Mouse (Mus musculus) MN1 (cell line): ENCODE measurements around the gene Ctla4.

Source experiments
- DNase-seq: peaks from one replicate; pipeline ENCODE4 v3.0.0-alpha.2; 2016; ENCODE audit warnings: low spot score

The Ctla4 gene

GRCm38 (mm10) chr1:60920493-60921355 is 33.9 kb downstream of the Ctla4 start:
- DNase-seq, result peak; percentile 69

- DNase-seq, result no peak
These were observed 42.2 kb downstream of the Ctla4 start for GRCm38 (mm10) chr1:60929036-60929435.

- no peak for DNase-seq
These were observed 43.6 kb downstream of the Ctla4 start for GRCm38 (mm10) chr1:60930397-60930796.

GRCm38 (mm10) chr1:60935968-60936581 is 49.3 kb downstream of the Ctla4 start:
- no peak for DNase-seq

GRCm38 (mm10) chr1:60936963-60937711 is 50.3 kb downstream of the Ctla4 start:
- no peak for DNase-seq

- DNase-seq, result no peak
These were observed 51.5 kb downstream of the Ctla4 start for GRCm38 (mm10) chr1:60938256-60938655.

GRCm38 (mm10) chr1:60938974-60939373 is 52.2 kb downstream of the Ctla4 start:
- no peak for DNase-seq

- no peak for DNase-seq
These were observed 53.2 kb downstream of the Ctla4 start for GRCm38 (mm10) chr1:60940023-60940422.

- no peak for DNase-seq
These were observed 53.8 kb downstream of the Ctla4 start for GRCm38 (mm10) chr1:60940620-60941019.

GRCm38 (mm10) chr1:60941056-60942048 is 54.6 kb downstream of the Ctla4 start:
- no peak for DNase-seq

- no peak for DNase-seq
These were observed 56.1 kb downstream of the Ctla4 start for GRCm38 (mm10) chr1:60942921-60943320.

- DNase-seq, result no peak
These were observed 59.0 kb downstream of the Ctla4 start for GRCm38 (mm10) chr1:60945633-60946401.

- DNase-seq, result no peak
These were observed 61.3 kb downstream of the Ctla4 start for GRCm38 (mm10) chr1:60948112-60948511.

- no peak for DNase-seq
These were observed 66.2 kb downstream of the Ctla4 start for GRCm38 (mm10) chr1:60952958-60953357.

GRCm38 (mm10) chr1:60953686-60954085 is 66.9 kb downstream of the Ctla4 start:
- DNase-seq, result no peak

GRCm38 (mm10) chr1:60954759-60955158 is 68.0 kb downstream of the Ctla4 start:
- peak; percentile 8 for DNase-seq

GRCm38 (mm10) chr1:60955186-60955585 is 68.4 kb downstream of the Ctla4 start:
- DNase-seq, result no peak

GRCm38 (mm10) chr1:60956196-60956595 is 69.4 kb downstream of the Ctla4 start:
- DNase-seq, result no peak

- DNase-seq, result no peak
These were observed 71.5 kb downstream of the Ctla4 start for GRCm38 (mm10) chr1:60958287-60958686.

- no peak for DNase-seq
These were observed 72.4 kb downstream of the Ctla4 start for GRCm38 (mm10) chr1:60959246-60959645.

- no peak for DNase-seq
These were observed 73.7 kb downstream of the Ctla4 start for GRCm38 (mm10) chr1:60960451-60960850.
